Mouse (Mus musculus) intestine, postnatal 0 days (tissue): ENCODE results near the gene Slf2. TPM values are rescaled to one million over a fixed set of nuclear protein-coding genes. Genes with fewer than 3 reads are reported as not detected.

Source experiments
- ATAC-seq: fragments of 200-750 bp; cut with Nextera tagmentation; 2 replicates; pipeline ENCODE4 v1.8.0; 2017; ENCODE audit warnings: mild to moderate bottlenecking, moderate TSS enrichment, moderate library complexity
- H3K27ac ChIP-seq: fragments of 300-500 bp; sonication (generic); 2 replicates; pipeline ENCODE4 v1.5.1; 2014; ENCODE audit warnings: mild to moderate bottlenecking, low read depth, low read length, moderate library complexity
- H3K27me3 ChIP-seq: fragments of 300-500 bp; sonication (generic); replicated peaks from 2 replicates; pipeline ENCODE4 v1.6.1; 2014; ENCODE audit warnings: low read length, mixed read lengths; ENCODE audit not compliant: control insufficient read depth, insufficient read depth
- H3K36me3 ChIP-seq: fragments of 300-500 bp; sonication (generic); 2 replicates; pipeline ENCODE4 v1.6.1; 2014; ENCODE audit warnings: mild to moderate bottlenecking, moderate library complexity; ENCODE audit not compliant: control insufficient read depth, insufficient read depth
- H3K4me1 ChIP-seq: fragments of 300-500 bp; sonication (generic); replicated peaks from 2 replicates; pipeline ENCODE4 v1.6.1; 2014; ENCODE audit warnings: antibody characterized with exemption, low read length, mixed read lengths; ENCODE audit not compliant: control insufficient read depth, insufficient read depth
- H3K4me2 ChIP-seq: fragments of 300-500 bp; sonication (generic); replicated peaks from 2 replicates; pipeline ENCODE4 v1.6.1; 2014; ENCODE audit warnings: low read depth, mild to moderate bottlenecking, moderate library complexity
- H3K4me3 ChIP-seq: fragments of 300-500 bp; sonication (generic); 2 replicates; pipeline ENCODE4 v1.5.1; 2014; ENCODE audit warnings: low read depth, low read length
- H3K9ac ChIP-seq: fragments of 300-500 bp; sonication (generic); 2 replicates; pipeline ENCODE4 v1.6.1; 2014; ENCODE audit warnings: mild to moderate bottlenecking, low read depth, low read length
- H3K9me3 ChIP-seq: fragments of 300-500 bp; sonication (generic); 2 replicates; pipeline ENCODE4 v1.6.1; 2016; ENCODE audit warnings: mixed run types; ENCODE audit not compliant: control insufficient read depth
- CTCF ChIP-seq: sonication (generic); IDR thresholded peaks from 2 replicates; pipeline ENCODE4 v1.5.1; 2016; ENCODE audit warnings: low read depth, mild to moderate bottlenecking, control low read depth, antibody characterized with exemption, moderate library complexity
- WGBS: fragments of 180-500 bp; shearing (Covaris S2); extraction: QIAGEN DNeasy Blood & Tissue Kit; methylation state at CpG from one replicate; pipeline ENCODE4 v1.1.7; 2014; 5-methylcytosine and 5-hydroxymethylcytosine counted together
- polyA plus RNA-seq: library from polyadenylated mRNA; unstranded; fragments of >200 nt; fragmentation: Nextera tagmentation; extraction: Ambion mirVana; gene quantifications from 2 replicates; pipeline ENCODE4 v1.2.1, GENCODE M21; 2015

Gene Slf2
- polyA plus RNA-seq, 1 experiment from 2014 or later: 11.4 TPM

- TF ChIP-seq CTCF: no peak
- ATAC-seq: no peak
- Histone ChIP-seq H3K4me2 (no peak overlapping the region), H3K27ac (no peak overlapping the region), H3K27me3 (no peaks in the 10 kb centered on the region), H3K36me3 (no peaks in the 10 kb centered on the region), H3K4me3 (no peak overlapping the region), H3K9me3 (no peaks in the 10 kb centered on the region), H3K9ac (no peak overlapping the region), H3K4me1 (no peaks in the 10 kb centered on the region)
- WGBS: 71% methylated on average over 1 of the region's 1 CpGs
Observed at GRCm38 (mm10) chr19:44921466-44922139, 9.3 kb upstream of the Slf2 start.

DNA sequence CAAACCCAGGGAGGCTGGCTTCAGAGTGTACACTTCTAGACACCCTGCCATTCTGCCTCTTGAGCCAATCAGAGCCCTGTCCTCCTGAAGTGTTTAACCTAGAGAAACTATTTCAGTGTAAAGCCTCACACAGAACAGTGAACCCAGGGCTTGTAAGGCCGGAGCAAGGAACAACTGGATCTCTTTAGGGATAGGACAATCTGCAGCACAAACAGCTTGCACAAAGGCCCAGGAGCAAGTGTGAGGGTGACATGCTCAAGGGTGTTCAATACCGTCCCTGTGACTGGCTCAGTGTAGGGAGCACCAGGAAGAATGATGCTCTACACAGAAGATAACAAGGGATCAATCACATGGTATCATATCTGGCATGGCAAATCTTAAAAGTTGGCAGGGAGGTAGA is 8.4 kb upstream of the Slf2 start:
- ATAC-seq: no peak
- no peak overlapping the region for H3K27ac ChIP-seq
- no peaks in the 10 kb centered on the region for H3K36me3 ChIP-seq
- H3K4me2 ChIP-seq: no peak overlapping the region
- H3K9ac ChIP-seq: no peak overlapping the region
- no peak for TF ChIP-seq CTCF
- no peaks in the 10 kb centered on the region for H3K27me3 ChIP-seq
- no peaks in the 10 kb centered on the region for H3K9me3 ChIP-seq
- no peak overlapping the region for H3K4me3 ChIP-seq
- H3K4me1 ChIP-seq: no peaks in the 10 kb centered on the region
- WGBS: 74% methylated on average over 2 of the region's 2 CpGs

- Histone ChIP-seq H3K27me3 (no peaks in the 10 kb centered on the region), H3K36me3 (no peaks in the 10 kb centered on the region), H3K9me3 (no peaks in the 10 kb centered on the region), H3K4me2 (no peak overlapping the region), H3K4me3 (no peak overlapping the region), H3K27ac (no peak overlapping the region), H3K9ac (no peak overlapping the region), H3K4me1 (no peaks in the 10 kb centered on the region)
- no peak for TF ChIP-seq CTCF
- ATAC-seq: no peak
- WGBS: 64% methylated on average over 5 of the region's 5 CpGs
Observed at GRCm38 (mm10) chr19:44924699-44925098, 6.3 kb upstream of the Slf2 start.

DNA sequence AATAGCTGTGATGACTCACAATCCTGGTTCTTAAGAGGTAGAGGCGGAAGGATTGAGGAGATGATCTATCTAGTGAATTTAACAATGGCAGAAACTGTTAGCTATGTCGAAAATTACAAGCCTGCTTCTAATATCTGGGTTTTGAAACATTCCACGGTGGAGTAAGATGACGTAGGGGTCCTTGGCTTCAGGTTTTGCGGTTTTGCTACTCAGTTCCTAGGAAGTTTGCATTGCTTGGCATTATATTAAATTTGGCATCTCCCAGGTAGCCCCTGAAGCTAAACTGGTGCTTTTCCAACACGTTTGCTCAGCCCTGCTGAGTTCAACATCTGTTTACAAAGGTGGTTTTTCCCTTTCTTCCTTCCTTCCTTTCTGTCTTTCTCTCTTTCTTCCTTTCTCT is 4.2 kb upstream of the Slf2 start:
- TF ChIP-seq CTCF: no peak
- Histone ChIP-seq H3K9me3 (no peaks in the 10 kb centered on the region), H3K4me3 (no peak overlapping the region), H3K27ac (no peak overlapping the region), H3K36me3 (no peaks in the 10 kb centered on the region), H3K4me1 (0 out of 2 replicates have a peak, but pooled peaks cover 3% of the 10 kb centered on the region), H3K4me2 (no peak overlapping the region), H3K9ac (no peak overlapping the region), H3K27me3 (no peaks in the 10 kb centered on the region)
- 65% methylated on average over 6 of the region's 6 CpGs for WGBS
- no peak for ATAC-seq

- Histone ChIP-seq H3K36me3 (no peaks in the 10 kb centered on the region), H3K4me2 (no peak overlapping the region), H3K27me3 (no peaks in the 10 kb centered on the region), H3K4me1 (0 out of 2 replicates have a peak, but pooled peaks cover 3% of the 10 kb centered on the region), H3K9ac (no peak overlapping the region), H3K27ac (no peak overlapping the region), H3K9me3 (no peaks in the 10 kb centered on the region), H3K4me3 (no peak overlapping the region)
- no peak for ATAC-seq
- TF ChIP-seq CTCF: no peak
- WGBS: 58% methylated on average over 1 of the region's 1 CpGs
Observed at GRCm38 (mm10) chr19:44927250-44927649, 3.7 kb upstream of the Slf2 start.

DNA sequence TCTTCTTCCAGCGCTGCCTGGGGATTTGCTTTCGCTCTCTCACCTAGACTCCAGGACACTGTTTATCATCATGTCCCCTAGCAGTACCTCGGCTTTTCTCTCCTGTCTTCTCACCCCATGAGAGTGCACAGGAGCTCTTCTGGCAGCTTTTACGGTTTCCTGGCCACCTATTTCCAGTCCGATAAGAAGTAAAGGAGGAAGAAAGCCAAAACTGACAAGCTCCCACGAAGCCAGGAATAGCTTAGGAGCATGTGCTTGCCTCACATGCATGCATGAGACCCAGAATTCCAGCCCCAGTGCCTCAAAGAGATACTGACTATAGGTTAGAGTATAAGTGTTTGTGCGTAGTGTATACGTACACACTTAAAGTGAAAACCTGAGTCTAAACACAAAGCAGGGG is 2.8 kb upstream of the Slf2 start:
- 61% methylated on average over 8 of the region's 8 CpGs for whole genome bisulfite sequencing
- ATAC-seq: no peak

More for the DNA sequence above, 2.8 kb upstream of the Slf2 start:
- Histone ChIP-seq H3K4me1 (0 out of 2 replicates have a peak, but pooled peaks cover 3% of the 10 kb centered on the region), H3K4me3 (no peak overlapping the region), H3K27ac (no peak overlapping the region), H3K27me3 (no peaks in the 10 kb centered on the region), H3K9me3 (no peaks in the 10 kb centered on the region), H3K9ac (no peak overlapping the region), H3K36me3 (no peaks in the 10 kb centered on the region), H3K4me2 (no peak overlapping the region)
- TF ChIP-seq CTCF: no peak
